Mouse (Mus musculus) lung, postnatal 36 days (tissue): ENCODE results near the gene Ntn5.

Experiments
- DNase-seq: peaks from one replicate; pipeline ENCODE4 v3.0.0; 2022; ENCODE audit warnings: mixed read lengths

The Ntn5 gene

GRCm38 (mm10) chr7:45700301-45701015 lies 16.6 kb downstream of the Ntn5 start:
- DNase-seq: peak; percentile 94

GRCm38 (mm10) chr7:45701072-45701471 lies 17.2 kb downstream of the Ntn5 start:
- DNase-seq: no peak

- DNase-seq: no peak
Measured at GRCm38 (mm10) chr7:45701607-45702006, 17.8 kb downstream of the Ntn5 start.

DNA sequence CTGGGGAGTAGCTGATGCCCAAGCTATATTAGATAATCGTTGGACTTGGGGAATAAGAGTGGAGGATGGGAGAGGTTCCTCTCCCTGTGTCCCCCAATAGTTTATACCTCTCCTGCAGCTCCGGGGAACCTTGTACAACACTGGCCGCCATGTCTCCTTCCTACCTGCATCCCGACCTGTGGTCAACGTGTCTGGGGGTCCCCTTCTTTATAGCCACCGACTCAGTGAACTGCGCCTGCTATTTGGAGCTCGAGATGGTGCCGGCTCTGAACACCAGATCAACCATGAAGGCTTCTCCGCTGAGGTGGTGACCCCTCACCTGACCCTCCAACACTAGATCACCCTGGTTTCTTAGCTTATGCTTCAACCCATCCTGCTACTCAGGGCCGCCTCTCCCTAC lies 18.5 kb downstream of the Ntn5 start:
- no peak for DNase-seq

DNA sequence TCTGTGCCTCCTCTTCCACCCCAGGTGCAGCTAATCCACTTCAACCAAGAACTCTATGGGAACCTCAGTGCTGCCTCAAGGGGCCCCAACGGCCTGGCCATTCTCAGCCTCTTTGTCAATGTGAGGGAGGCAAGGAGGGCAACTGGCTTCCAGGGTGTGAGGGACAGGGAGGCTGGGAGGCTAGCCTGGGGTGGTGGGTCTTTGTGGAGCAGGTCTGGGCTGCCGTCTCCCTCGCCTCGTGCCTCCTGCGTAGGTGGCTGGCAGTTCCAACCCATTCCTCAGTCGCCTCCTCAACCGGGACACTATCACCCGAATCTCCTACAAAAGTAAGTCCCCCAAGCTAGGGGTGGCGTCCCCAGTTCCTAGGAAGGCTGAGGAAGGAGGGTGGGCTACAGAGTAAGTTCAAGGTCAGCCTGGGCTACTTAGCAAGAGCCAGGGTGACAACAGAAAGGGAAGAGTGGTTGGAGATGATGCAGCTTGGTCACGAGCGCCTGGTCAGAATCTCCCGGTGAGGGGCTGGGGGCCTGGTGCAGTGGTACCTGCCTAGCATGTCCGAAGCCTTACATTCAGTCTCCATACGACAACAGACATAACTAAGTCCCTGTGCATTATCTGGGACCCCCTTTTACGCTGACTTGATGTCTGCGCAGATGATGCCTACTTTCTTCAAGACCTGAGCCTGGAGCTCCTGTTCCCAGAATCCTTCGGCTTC lies 19.1 kb downstream of the Ntn5 start:
- DNase-seq: no peak

DNA sequence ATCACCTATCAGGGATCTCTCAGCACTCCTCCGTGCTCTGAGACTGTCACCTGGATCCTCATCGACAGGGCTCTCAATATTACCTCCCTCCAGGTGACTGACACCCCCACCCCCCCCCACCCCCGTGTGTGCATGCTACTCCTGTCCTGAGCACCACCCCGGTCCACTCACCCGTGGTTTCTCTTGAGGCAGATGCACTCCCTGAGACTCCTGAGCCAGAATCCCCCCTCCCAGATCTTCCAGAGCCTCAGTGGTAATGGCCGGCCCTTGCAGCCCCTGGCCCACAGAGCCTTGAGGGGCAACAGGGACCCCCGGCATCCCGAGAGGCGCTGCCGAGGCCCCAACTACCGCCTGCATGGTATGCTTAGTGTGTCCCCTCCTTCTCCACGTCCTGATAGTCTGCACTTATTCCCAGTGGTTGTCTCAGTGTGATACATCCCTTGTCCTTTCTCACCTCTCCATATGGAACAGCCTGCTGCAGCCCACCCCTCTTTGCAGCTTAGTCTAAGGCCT lies 19.8 kb downstream of the Ntn5 start:
- DNase-seq: no peak

DNA sequence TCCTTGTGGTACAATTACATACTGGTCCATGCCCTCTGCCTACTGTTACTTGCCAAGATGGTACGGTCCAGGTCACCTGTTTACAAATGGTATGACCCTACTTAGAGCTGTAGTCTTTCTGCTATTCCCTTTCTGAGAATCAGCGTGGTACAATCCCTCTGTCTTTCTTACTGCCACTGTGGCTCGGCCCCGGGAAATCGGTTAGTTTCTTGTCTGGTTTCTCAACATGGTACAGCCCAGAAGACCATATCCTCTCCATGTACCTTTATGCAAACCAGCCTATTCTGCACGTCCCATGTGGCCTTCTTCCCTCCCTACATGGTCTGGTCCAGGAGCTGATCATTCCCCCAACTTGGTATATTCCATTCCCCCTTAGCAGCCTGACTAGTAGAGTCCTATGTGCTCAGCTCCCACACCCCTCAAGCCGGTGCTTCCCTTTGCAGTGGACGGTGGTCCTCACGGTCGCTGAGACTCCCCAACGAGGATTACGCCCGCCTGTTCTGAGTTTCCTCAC lies 20.3 kb downstream of the Ntn5 start:
- peak; percentile 83 for DNase-seq

- peak; percentile 100 for DNase-seq
Measured at GRCm38 (mm10) chr7:45704730-45705442, 21.1 kb downstream of the Ntn5 start, which contains the start of gene Dbp. TSS of gene Dbp (plus strand) at chr7:45705088.

- DNase-seq: no peak
Measured at GRCm38 (mm10) chr7:45705443-45705864, 21.6 kb downstream of the Ntn5 start.

DNA sequence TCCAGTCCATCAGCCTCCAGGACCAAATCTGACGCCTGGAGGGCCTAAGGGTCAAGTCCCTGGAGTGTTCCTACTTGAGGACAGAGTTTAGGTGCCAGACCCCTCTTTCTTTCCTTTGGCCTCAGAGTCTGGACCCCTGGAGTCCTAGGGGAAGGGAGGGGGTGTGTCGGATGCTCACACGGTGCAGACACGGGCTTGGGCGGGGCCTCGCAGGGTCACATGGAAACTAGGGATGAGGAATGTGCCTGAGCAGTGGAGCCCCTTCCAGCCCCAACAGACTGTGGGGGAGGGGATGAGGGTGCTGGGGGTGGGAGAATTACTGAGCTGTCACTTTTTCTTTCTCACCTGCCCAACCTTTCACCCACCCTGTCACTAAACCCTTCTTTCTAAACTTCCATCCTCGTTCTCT lies 22.1 kb downstream of the Ntn5 start:
- peak; percentile 95 for DNase-seq

- peak; percentile 88 for DNase-seq
Measured at GRCm38 (mm10) chr7:45706721-45707241, 23.0 kb downstream of the Ntn5 start.

GRCm38 (mm10) chr7:45707375-45707967 lies 23.6 kb downstream of the Ntn5 start:
- DNase-seq: peak; percentile 99

DNA sequence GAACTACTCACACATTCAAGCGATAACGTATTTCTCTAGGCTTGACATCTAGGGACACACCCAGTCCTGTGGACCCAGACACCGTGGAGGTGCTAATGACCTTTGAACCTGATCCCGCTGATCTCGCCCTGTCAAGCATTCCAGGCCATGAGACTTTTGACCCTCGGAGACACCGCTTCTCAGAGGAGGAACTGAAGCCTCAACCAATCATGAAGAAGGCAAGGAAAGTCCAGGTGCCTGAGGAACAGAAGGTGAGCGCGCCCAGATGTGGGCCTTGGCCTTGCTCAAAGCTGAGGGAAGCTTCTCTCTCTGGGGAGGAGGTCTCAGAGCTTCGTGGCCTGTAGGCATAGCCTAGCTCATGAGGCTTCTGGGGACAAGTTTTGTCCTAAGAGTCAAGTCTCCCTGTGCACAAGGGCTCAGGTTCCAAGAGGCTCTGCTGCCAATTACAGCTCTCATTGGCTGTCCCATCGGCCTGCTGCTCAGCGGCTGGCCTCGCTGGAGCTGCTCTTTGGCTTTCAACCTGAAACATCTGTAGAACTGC lies 24.5 kb downstream of the Ntn5 start:
- DNase-seq: no peak

DNA sequence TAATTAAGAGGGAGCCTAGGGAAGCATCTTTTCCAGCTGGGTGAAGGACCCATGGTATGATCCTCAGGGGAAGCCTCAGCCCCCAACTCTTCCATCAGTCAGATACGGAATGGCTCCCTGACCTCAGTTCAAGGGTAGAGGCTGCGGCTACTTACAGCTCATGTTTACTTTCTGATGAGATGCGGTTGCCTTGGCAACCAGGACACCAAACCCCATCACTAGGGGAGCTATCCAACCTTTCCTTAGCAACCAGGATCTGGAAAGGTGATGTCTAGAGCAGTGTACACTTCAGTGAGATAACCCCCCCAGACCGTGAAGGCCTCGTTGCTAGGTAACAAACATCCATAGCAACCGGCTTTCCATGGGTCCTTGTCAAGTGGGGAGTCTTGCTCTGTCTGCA lies 25.2 kb downstream of the Ntn5 start:
- no peak for DNase-seq

DNA sequence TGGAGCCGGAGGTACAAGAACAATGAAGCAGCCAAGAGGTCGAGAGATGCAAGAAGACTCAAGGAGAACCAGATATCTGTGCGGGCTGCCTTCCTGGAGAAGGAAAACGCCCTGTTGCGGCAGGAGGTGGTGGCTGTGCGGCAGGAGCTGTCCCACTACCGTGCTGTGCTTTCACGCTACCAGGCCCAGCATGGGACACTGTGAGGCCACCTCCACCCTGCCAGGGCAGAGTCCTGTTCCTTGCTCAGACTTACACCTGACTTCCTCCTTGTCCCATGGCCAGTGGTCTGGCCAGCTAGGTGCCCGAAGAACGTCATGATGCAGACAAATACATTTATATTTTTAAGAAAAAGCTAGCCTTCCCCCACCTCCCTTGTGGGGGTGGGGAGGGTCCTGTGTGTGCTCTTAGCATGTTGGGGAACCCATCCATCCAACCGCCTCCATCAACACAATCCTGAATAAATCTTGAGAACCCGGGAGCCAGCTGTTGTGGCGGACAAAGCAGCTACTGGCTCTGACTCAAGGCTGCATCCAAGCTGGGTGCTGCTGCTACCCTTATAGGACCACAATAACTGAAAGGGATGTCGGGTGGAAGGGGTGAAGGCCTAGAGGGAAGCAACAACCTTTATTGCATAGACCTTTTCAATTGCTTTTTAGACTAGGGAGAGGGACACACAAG lies 26.0 kb downstream of the Ntn5 start:
- no peak for DNase-seq

- no peak for DNase-seq
Measured at GRCm38 (mm10) chr7:45710477-45711191, 26.8 kb downstream of the Ntn5 start.

GRCm38 (mm10) chr7:45711316-45712021 lies 27.6 kb downstream of the Ntn5 start:
- no peak for DNase-seq

- peak; percentile 93 for DNase-seq
Measured at GRCm38 (mm10) chr7:45712022-45712757, 28.4 kb downstream of the Ntn5 start.

- no peak for DNase-seq
Measured at GRCm38 (mm10) chr7:45713396-45713795, 29.6 kb downstream of the Ntn5 start.
